Mouse (Mus musculus): ENCODE data around the gene Cfap97d2.

Gene Cfap97d2

DNA sequence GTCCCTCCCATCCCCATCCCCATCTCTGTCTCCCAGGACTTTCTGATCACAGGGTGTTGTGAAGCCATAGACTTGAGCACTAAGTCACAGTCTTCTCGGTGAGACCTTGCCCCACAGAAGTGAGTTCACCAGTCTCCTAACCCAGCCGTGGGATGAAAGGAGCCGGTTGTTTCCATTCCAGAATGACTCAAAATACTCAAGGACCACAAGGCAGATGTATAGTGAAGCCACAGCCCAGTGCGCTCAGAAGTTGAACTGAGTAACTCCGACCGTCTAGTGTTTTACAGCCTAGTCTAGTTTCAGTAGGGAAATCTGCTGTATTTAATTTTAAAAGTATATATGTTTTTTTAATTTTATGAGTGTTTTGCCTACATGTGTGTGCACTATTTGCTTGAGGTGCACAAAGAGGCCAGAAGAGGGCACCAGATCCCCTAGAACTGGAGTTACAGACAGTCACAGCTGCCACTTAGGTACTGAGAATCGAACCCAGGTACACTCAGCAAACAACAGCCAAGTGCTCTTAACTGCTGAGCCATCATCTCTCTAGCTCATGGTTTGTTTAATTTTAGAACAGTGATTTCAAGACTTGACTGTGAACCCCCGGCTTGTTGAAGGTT lies 18.5 kb upstream of the Cfap97d2 start:
- no peak for DNase-seq (ENCODE audit: low spot score in 2 of 2)

DNA sequence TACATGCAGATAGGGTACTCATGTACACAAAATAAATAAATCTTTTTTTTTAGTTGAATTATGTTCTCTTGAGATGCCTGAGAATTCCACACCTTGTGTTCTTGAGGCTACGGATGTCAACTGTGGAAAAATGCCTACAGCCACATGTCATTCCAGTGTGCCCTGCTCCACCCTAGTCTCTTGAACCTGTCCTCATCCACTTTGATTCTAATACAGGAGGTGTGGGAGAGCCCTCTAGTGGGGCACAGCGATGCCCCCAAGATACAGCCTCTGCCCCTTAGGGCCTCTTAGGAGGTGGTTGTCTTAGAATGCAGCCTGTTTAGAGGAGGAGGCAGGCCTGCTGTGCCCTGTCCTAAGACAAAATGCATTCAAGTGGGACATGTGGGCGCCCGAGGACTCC lies 17.7 kb upstream of the Cfap97d2 start:
- DNase-seq (ENCODE audit: low spot score in 2 of 2), result no peak

DNA sequence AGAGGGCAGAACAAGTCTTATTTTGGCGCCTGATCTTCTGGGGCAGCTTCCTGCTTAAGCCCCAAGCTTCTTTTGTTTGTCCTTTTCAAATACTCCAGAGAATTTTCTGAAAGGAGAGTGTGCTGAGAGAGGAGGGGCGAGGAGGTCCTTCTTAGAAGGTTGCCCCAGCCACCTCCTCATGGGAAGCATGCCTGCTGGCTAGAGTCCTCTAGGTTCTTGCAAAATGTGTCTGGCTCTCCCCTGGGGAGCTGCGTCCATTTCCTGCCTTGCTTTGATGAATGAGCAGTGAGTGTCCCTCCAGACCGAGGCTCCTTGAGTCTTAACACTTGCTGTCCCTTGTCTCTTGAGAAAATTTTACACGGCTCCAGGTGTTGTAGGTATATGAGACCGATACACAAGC lies 17.2 kb upstream of the Cfap97d2 start:
- peak; percentile 63 to 74 for DNase-seq (ENCODE audit: low spot score in 2 of 2)

DNA sequence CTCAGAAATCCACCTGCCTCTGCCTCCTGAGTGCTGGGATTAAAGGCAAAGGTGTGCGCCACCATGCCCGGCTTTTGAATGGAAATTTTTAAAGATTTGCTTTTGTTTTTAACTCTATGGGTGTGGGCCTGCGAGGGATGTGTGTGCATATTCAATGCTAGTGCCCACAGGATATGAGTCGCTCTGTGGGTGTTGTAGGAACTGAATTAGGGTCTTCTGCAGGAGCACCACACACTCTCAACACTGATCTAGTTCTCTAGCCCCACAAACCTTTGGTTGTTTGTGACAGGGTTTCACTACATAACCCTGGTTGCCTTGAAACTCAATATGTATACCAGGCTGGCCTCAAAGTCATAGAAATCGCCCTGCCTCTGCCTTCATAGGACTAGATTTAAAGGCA lies 16.4 kb upstream of the Cfap97d2 start:
- no peak for DNase-seq (ENCODE audit: low spot score in 2 of 2)

DNA sequence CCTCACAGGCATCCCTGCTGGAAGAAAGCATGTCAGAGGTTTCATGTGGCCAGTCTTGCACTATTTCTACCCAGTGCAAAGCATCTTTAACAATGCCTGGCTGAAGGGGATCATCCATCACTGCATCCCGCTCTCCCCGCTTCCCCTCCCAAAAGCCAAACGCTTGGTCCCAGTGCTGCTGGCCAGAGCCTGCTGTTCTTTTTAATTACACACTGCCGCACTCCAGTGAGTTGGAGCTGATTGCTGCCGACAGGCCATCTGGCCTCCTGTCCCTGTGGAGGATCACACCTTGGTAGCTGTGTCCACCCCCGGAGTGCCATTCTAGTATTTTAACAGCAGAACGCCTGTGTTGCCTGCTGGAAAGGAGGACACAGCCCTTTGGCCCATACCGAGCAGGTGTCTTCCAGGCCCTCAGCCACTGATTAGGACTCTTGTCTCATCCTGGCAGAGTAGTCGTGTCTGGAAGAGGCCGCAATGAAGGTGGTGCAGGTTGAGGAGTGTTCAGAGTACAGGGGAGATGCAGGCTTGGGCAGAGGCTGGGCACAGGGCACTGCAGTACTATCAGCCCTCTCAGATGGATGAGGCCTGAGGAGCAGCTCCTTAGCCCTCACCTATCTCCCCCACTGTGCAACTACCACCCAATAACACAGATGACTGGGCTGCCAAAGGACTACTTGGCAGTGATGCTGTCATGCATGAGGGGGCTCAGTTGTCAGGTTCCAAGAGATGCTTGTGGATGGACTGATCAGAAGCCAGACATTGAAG lies 13.2 kb upstream of the Cfap97d2 start:
- DNase-seq (ENCODE audit: low spot score in 2 of 2), result no peak

DNA sequence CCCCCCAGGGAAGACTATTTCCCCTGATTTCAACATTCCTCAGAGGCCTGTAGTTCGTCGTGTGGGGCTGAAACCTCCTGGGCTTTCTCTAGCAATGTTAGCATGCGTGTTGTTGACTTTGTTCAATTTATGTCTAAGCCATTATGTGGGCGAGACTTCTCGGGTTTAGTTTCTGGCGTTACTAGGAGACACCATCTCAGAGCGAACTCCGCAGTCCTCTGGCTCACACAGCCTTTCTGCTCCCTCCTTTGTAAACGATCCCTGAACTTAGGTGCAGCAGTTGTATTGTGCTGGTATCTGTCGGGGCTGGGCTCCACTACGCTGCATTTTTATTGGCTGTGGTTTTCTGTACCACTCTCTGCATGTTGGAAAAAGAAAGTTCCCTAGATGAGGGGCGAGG lies 11.0 kb upstream of the Cfap97d2 start:
- no peak for DNase-seq (ENCODE audit: low spot score in 2 of 2)

DNA sequence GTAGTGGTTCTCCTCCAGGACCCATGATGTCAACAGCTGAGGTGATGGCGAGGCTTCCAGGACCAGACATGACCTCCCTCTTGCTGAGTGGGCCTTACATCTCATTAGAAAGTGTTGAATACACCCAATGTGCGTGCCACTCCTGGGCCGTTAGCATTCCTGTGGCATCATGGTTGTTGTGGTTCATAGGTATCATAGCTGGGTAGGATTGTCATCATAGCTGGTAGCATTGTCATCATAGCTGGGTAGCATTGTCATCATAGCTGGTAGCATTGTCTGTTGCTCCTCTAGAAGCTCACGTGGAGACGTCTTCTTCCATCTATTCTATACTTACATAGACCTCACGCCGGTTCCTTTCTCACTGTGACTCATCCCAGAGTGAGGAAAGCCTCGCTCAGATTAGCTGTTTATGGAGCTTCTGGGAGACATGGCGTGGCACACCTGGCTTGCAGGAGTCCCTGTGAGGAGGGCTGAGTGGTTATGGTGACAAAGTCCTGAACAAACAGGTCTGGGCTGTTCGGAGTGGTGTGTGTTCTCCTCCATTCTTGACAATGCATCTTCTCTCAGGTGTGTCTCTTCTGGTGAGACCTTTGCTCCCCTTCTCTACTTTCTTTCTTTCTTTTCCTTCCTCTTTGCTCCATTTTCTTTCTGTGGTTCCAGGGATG lies 10.4 kb upstream of the Cfap97d2 start:
- no peak for DNase-seq (ENCODE audit: low spot score in 2 of 2)

DNA sequence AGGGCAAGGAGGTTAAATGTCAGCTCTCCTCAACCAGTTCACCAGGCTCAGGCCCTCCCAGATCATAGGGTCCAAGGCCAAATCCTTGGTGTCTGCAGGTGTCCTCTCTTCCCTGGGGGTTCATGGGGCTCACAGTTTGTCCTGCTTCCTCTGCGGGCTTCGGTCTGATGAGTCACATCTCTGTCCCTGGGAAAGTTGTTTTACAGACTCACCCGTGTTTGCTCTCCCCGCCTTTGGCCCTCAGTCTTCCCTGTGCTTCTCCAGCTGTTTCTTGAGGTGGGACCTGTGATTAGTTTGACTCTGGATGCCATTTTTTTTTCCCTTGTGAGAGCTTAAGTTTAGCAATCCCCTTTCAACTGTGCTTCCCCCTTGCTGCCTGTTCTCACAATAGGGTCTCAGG lies 9.5 kb upstream of the Cfap97d2 start:
- no peak for DNase-seq (ENCODE audit: low spot score in 2 of 2)

DNA sequence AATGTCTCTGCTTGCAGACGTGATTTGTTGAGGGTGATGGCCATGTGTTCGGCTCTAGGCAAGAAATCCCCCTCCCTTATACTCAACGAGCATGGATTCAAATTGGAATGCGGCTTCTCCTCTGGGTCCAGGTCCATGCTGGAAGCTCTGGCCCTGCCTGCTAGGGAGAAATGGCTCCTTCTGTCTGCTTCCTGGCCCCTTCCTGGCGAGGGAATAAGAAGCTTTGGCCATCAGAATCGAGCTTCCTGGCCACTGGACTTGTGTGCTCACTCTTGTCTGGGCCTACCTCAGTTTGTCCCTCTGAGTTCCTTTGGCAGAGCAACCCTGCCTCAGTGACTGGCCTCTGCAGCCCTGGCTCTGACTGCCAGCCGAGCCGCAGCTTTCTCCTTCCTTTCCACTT lies 8.5 kb upstream of the Cfap97d2 start:
- DNase-seq (ENCODE audit: low spot score in 2 of 2), result no peak

DNA sequence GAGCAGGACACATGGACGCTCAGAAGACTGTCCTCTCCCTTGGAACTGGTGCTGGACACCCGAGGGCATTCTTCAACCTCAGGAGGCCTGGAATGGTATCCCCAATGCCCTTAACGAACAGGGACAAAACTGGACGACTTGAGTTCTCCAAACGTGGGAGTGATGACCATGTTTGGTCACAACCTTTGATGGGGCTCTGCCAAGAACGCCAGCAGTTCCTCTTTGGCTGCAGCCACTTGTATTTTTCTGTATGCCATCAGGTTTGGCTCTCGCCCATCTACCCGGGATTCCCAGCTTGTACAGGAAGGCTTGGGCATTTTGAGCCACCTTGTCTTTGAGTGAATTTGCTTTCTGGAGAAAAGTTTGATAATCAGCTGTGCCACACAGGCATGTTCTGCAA lies 8.0 kb upstream of the Cfap97d2 start:
- peak in 1 of 2 experiments; percentile 23 for DNase-seq (ENCODE audit: low spot score in 2 of 2)

DNA sequence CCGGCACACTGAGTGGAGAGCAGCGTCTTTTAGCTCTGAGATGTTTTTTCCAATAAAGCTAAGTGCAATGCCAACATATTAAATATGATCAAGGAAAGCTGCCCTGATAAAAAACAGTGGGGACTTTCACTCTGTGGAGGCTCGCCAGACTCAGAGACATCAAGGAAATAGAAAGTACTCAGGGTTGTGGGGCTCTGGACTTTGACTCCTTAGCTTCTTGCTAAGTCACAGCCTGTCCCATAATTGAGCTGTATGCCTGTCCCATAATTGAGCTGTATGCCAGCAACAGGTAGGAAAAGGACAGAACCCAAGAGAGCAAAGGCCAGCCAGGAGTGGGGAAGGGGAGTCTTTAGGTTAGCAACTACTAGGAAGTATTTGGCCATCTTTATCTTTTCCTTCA lies 7.4 kb upstream of the Cfap97d2 start:
- no peak for DNase-seq (ENCODE audit: low spot score in 2 of 2)

DNA sequence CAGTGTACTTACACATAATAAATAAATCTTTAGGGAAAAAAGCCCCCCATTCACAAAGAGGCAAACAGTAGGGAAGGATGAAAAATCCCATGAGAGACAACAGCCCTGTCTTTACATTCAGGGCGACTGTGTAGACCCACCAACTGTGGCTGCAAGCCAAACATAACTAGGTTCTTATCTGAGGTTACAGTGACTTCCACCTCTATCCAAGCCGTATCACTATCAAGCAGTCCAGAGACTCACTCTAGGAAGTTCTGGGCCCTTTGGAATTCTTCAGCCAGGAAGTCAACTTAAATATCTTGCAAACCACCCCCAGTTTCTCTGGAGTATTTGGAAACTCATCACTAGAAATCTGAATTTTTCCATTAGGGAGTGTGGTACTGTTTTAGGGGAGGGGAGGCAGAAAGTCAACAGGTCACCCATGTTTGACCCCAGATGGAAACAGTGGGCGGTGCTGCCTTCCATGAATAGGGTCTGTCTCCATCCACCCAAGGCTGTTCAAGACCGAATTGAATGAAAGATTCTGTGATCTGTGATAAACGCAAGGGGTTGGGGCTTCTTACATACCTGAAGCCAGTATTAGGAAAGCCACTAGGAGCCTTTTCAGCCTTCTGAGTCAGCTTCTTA lies 6.3 kb upstream of the Cfap97d2 start:
- DNase-seq (ENCODE audit: low spot score in 2 of 2), result no peak

DNA sequence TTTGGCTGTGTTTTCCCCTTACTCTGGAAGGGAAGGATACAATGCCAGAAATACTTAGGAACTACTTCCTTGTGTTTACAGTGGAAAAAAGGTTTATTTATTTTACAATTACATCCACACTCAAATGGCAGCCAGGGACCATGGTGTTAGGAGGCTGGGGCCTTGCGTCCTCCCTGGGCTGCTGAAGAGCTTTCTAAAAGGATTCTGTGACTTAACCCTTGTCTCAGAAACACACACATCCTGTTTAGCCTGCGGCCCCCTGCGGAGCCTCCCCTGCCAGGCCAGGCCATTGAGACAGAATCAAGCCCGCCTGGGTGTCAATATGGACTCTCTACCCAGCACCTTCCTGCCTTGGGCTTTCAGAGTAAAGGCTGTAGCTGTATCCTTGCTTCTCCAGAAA lies 2.9 kb upstream of the Cfap97d2 start:
- DNase-seq (ENCODE audit: low spot score in 2 of 2), result no peak

DNA sequence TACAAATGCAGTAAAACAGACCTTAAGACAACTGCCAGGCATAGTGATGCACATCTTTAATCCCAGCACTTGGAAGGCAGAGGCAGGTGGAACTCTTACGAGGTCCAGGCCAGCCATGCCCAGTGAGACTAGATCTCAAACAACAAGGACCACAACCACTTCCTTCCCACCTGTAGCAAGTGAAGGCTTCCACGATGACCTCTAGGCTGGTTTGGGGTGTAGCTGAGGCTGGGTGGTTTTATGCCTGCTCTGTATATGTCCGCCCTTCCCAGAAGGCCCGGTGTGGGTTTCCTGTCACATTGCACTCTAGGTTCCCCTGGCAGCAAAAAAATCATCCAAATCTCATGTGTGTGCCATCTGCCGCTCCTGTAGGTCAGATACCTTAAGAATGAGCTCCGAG lies 1.9 kb upstream of the Cfap97d2 start:
- DNase-seq (ENCODE audit: low spot score in 2 of 2), result no peak

DNA sequence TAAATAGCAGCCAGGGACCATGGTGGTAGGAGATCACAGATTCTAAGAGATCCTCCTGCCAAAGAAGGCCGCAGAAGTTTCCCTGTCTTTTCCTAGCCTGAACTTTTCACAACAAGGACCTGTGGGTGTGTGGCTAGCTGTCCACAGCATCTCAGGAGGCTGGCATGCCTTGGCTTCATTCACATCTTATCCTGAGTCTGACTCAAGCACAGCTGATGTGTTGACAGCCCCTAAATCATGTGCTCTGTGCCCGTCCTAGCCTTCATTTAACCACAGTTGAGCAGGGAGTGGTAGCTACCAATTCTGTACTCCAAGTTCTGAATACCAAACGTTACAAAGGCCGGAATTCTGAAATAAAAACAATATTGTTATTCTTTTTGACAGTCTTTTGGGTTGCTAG lies 1.4 kb upstream of the Cfap97d2 start:
- DNase-seq (ENCODE audit: low spot score in 2 of 2), result no peak

DNA sequence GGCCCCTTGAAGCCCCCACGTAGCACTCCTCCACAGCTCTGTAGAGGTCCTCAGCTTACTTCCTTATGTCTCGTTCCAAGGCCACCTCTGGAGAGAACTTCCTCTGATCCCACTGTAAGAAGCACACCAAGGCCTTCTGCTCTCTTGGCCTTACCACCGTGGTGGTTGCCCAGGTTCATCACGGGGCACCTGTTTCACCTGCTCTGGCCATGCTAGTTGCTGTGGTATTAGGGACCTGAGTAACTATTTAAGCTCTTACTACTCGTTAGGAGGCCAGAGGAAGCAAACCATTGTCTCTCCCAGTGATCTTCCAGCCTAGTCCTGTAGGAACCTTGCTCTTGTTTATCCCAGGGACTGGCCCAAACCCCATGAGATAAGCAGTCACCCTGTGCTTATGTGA lies 1.2 kb downstream of the Cfap97d2 start:
- no peak for DNase-seq (ENCODE audit: low spot score in 2 of 2)

DNA sequence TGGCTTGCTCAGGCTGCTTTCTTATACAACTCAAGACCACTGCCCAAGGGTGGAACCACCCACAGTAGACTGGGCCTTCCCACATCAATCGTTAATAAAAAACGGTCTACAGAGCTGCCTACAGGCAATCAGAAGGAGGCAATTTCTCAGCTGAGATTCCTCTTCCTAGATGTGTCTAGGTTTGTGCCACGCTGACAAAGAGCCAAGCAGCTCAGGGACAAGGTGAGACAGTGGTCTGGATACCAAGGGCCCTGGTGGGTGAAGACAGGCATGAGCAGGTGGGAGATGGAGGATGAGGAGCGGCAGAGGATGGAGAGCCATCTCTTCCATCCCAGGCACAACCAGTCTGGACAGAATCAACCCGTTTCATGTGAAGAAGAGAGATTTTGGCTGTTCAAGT lies 2.8 kb downstream of the Cfap97d2 start:
- no peak for DNase-seq (ENCODE audit: low spot score in 2 of 2)

DNA sequence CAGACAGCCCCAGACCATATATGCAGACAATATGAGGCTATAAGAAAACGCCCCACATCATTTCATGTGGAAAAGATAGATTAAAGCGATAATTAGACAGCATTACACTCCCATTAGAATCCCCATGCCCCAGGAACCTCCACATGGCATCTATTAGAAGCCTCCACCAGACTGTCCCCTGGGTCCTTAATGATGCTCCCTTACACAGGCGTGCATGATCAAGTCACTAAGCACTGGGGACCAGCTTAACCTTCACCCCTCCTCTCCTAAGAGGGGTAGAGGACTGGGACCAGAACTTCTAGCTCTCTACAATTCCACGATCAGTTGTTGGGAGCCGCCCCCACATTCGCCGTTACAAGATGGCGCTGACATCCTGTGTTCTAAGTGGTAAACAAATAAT lies 13.3 kb downstream of the Cfap97d2 start:
- no peak for DNase-seq (ENCODE audit: low spot score in 2 of 2)

DNA sequence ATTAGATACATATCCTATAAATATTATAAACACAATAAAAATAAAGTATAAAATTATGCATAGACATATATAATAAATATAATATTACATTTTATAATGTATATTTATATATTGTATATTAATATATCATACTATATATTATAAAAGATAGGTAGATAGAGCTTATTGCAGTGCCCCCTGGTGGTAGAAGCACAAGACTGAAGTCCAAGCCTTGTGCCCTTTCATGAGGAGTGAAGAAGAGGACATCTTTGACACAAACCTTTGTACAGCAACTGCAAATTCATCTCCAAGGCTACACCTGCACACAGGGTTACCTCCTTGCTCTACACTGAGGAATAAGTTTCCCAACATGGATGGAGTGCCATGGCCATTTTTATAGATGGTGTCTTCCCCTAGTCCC lies 20.0 kb downstream of the Cfap97d2 start:
- peak in 1 of 2 experiments; percentile 38 for DNase-seq (ENCODE audit: low spot score in 2 of 2)

DNA sequence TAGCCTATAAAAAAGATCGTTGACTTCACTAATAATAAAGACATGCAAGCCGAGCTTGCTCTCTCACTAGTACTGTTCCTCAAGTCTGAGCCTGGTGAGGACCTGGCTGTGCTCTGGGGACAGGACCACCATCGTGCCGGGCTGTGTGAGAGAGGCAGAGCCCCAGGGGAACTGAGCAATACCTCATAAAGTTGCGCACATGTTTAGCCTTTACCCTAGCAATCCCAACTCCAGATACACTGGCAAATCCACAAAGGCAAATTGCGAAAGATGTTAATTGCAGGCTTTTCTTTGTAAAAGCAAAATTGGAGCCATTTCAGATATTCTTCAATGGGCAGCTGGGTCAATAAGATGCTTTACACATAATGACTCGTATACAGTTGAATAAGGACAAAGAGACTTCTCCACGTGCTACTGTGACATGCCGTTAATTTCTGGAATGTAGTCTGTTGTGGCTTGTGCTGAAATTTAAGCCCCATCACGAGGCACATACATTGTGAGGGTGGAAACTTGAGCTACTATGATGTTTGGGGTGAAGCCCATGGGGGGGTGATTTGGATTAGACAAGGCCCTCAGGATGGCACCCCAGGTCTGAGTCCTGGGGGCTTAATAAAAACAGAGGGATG lies 21.9 kb downstream of the Cfap97d2 start:
- no peak for DNase-seq (ENCODE audit: low spot score in 2 of 2)

DNA sequence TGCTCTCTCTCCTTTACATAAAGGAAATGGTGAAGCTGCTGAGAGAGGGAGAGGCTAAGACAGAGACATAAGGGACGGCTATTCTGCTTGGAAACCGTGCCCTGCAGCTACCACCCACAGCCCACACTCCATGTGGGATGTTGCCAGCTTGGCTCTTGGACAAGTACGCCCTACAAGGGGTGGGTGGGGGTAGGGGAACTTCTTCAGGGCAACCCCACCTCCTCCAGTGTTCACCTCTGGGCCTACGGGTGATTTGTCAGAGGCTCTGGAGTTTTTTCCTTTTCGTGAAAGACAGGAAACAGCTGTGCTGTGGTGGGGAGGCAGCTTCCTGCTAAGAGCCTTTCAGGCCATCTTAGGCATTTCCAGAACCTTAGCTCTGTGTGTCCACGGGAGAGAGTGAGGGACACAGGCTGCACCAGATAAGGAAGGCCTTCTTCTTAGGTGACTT lies 34.7 kb downstream of the Cfap97d2 start:
- DNase-seq (ENCODE audit: low spot score in 2 of 2), result peak; percentile 63 to 78
